Mouse (Mus musculus): ENCODE results near the gene Rrp9. TPM values are rescaled to one million over a fixed set of nuclear protein-coding genes. Genes with fewer than 3 reads are reported as not detected.
A peak's percentile ranks its signal among the peaks of the same experiment; 100 is the strongest.

Gene Rrp9
- polyA plus RNA-seq, 1 experiment from 2014 or later, result 23.3 TPM

DNA sequence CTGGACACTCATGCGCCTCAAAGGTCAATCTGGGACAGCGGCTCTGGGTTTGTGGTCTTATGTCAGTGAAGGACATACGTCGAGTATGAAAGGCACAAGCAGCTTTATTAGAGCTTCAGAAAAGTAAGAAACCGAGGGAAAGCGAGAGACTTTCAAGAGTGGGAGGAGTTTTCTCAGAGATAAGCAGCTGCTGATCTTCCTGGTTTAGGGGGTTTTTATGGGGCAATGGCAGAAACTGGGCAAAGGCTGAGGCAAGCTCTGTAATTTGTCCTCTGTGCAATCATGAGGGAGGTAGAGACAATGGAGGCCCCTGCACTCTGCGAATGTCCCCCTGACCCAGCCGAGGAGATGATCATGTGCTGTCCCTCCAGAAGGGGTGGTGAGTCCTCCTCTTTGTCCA is 44.1 kb downstream of the Rrp9 start:
- 76% methylated on average over 8 of the region's 8 CpGs for WGBS
- ATAC-seq (ENCODE audit: low FRiP score, low TSS enrichment), result no peak
- H3K9me3 ChIP-seq (ENCODE audit: control insufficient read depth, low read length), result no peaks in the 10 kb centered on the region
- no peak for DNase-seq (ENCODE audit: low spot score)
- H3K4me1 ChIP-seq (replicated peaks; ENCODE audit: control insufficient read depth, insufficient read depth), result no peaks in the 10 kb centered on the region
- no peak overlapping the region for H3K4me3 ChIP-seq (ENCODE audit: low read depth, low read length)
- no peak overlapping the region for H3K4me2 ChIP-seq (replicated peaks; ENCODE audit: low read depth)
- H3K9ac ChIP-seq (ENCODE audit: low read length), result no peak overlapping the region
- H3K36me3 ChIP-seq (ENCODE audit: control insufficient read depth, insufficient read depth, low read length), result no peaks in the 10 kb centered on the region
- no peak for TF ChIP-seq EP300 (optimal IDR thresholded peaks at IDR 0.05)
- no peak for TF ChIP-seq CTCF (IDR thresholded peaks at IDR 0.05; ENCODE audit: low read depth)
- no peak overlapping the region for H3K27ac ChIP-seq (replicated peaks)
- H3K27me3 ChIP-seq (ENCODE audit: control insufficient read depth, insufficient read depth, low read length), result no peaks in the 10 kb centered on the region

- DNase-seq (ENCODE audit: low spot score) (peak; percentile 19), ATAC-seq (ENCODE audit: low FRiP score, low TSS enrichment) (no peak)
- H3K4me3 ChIP-seq (ENCODE audit: low read depth, low read length), result no peak overlapping the region
- no peak overlapping the region for H3K27ac ChIP-seq (replicated peaks)
- 25% methylated on average over 3 of the region's 3 CpGs for WGBS
- no peak overlapping the region for H3K4me2 ChIP-seq (replicated peaks; ENCODE audit: low read depth)
- H3K9ac ChIP-seq (ENCODE audit: low read length), result no peak overlapping the region
- no peaks in the 10 kb centered on the region for H3K4me1 ChIP-seq (replicated peaks; ENCODE audit: control insufficient read depth, insufficient read depth)
- no peaks in the 10 kb centered on the region for H3K27me3 ChIP-seq (ENCODE audit: control insufficient read depth, insufficient read depth, low read length)
- no peaks in the 10 kb centered on the region for H3K9me3 ChIP-seq (ENCODE audit: control insufficient read depth, low read length)
- TF ChIP-seq CTCF (IDR thresholded peaks at IDR 0.05; ENCODE audit: low read depth) (peak; percentile 86), EP300 (optimal IDR thresholded peaks at IDR 0.05) (no peak)
- H3K36me3 ChIP-seq (ENCODE audit: control insufficient read depth, insufficient read depth, low read length), result no peaks in the 10 kb centered on the region
Measured at GRCm38 (mm10) chr9:106531833-106532232, 56.1 kb downstream of the Rrp9 start.

GRCm38 (mm10) chr9:106534296-106534695 is 58.5 kb downstream of the Rrp9 start:
- DNase-seq (ENCODE audit: low spot score) (no peak), ATAC-seq (ENCODE audit: low FRiP score, low TSS enrichment) (no peak)
- Histone ChIP-seq H3K36me3 (ENCODE audit: control insufficient read depth, insufficient read depth, low read length) (no peaks in the 10 kb centered on the region), H3K4me1 (replicated peaks; ENCODE audit: control insufficient read depth, insufficient read depth) (no peaks in the 10 kb centered on the region), H3K4me2 (replicated peaks; ENCODE audit: low read depth) (no peak overlapping the region), H3K27ac (replicated peaks) (no peak overlapping the region), H3K4me3 (ENCODE audit: low read depth, low read length) (no peak overlapping the region), H3K27me3 (ENCODE audit: control insufficient read depth, insufficient read depth, low read length) (no peaks in the 10 kb centered on the region), H3K9ac (ENCODE audit: low read length) (no peak overlapping the region), H3K9me3 (ENCODE audit: control insufficient read depth, low read length) (no peaks in the 10 kb centered on the region)
- no peak for TF ChIP-seq CTCF (IDR thresholded peaks at IDR 0.05; ENCODE audit: low read depth)
- TF ChIP-seq EP300 (optimal IDR thresholded peaks at IDR 0.05), result no peak
- WGBS, result 85% methylated on average over 7 of the region's 7 CpGs

DNA sequence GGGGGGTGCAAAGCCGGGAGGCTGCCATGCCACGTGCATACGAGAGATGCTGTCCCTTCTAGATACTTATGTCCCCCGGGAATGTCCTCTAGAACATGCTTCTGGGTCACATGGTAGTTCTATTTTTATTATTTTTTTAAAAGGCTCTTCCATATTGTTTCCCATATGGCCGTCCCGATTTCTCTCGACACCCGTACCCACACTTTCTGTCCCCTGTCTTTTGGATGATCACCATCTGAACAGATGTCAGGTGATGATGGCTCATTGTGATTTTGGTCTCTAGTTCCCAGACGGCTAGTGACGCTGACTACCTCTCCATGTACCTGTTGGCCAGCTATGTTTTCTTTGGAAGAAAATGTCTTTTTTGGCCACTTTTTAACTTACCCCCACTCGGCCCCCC is 59.2 kb downstream of the Rrp9 start:
- no peak overlapping the region for H3K4me3 ChIP-seq (ENCODE audit: low read depth, low read length)
- H3K4me2 ChIP-seq (replicated peaks; ENCODE audit: low read depth), result no peak overlapping the region
- TF ChIP-seq EP300 (optimal IDR thresholded peaks at IDR 0.05), result no peak
- ATAC-seq (ENCODE audit: low FRiP score, low TSS enrichment), result no peak
- H3K27me3 ChIP-seq (ENCODE audit: control insufficient read depth, insufficient read depth, low read length), result no peaks in the 10 kb centered on the region
- WGBS, result 88% methylated on average over 11 of the region's 11 CpGs
- H3K36me3 ChIP-seq (ENCODE audit: control insufficient read depth, insufficient read depth, low read length), result no peaks in the 10 kb centered on the region
- no peak overlapping the region for H3K27ac ChIP-seq (replicated peaks)
- no peaks in the 10 kb centered on the region for H3K4me1 ChIP-seq (replicated peaks; ENCODE audit: control insufficient read depth, insufficient read depth)
- no peak for DNase-seq (ENCODE audit: low spot score)
- no peaks in the 10 kb centered on the region for H3K9me3 ChIP-seq (ENCODE audit: control insufficient read depth, low read length)
- H3K9ac ChIP-seq (ENCODE audit: low read length), result no peak overlapping the region

Other genes starting within 250 kb of the Rrp9 start
- 145 and 152 TPM in 2 replicates for gene Alas1, start 227.3 kb upstream of the Rrp9 start, polyA plus RNA-seq (2015; fragmentation: Nextera tagmentation; extraction: Ambion mirVana)
- 13.0 and 13.3 TPM in 2 replicates for gene Poc1a, start 194.9 kb upstream of the Rrp9 start, polyA plus RNA-seq (2015; fragmentation: Nextera tagmentation; extraction: Ambion mirVana)
- gene Dusp7, start 107.3 kb upstream of the Rrp9 start, polyA plus RNA-seq (2015; fragmentation: Nextera tagmentation; extraction: Ambion mirVana), result 12.3 and 12.7 TPM in 2 replicates
- 810 and 847 TPM in 2 replicates for gene Rpl29, start 46.5 kb upstream of the Rrp9 start, polyA plus RNA-seq (2015; fragmentation: Nextera tagmentation; extraction: Ambion mirVana)
- 20.7 and 23.9 TPM in 2 replicates for gene Acy1, start 37.6 kb upstream of the Rrp9 start, polyA plus RNA-seq (2015; fragmentation: Nextera tagmentation; extraction: Ambion mirVana)
- 39.0 and 46.0 TPM in 2 replicates for gene Abhd14b, start 28.5 kb upstream of the Rrp9 start, polyA plus RNA-seq (2015; fragmentation: Nextera tagmentation; extraction: Ambion mirVana)
- gene Abhd14a, start 28.3 kb upstream of the Rrp9 start, polyA plus RNA-seq (2015; fragmentation: Nextera tagmentation; extraction: Ambion mirVana), result 23.1 and 23.2 TPM in 2 replicates
- 16.8 and 20.3 TPM in 2 replicates for gene Pcbp4, start 22.7 kb upstream of the Rrp9 start, polyA plus RNA-seq (2015; fragmentation: Nextera tagmentation; extraction: Ambion mirVana)
- gene Gpr62, start 10.0 kb upstream of the Rrp9 start, polyA plus RNA-seq (2015; fragmentation: Nextera tagmentation; extraction: Ambion mirVana), result 0.15 and 0.23 TPM in 2 replicates
- gene Parp3, start 986 bp downstream of the Rrp9 start, polyA plus RNA-seq (2015; fragmentation: Nextera tagmentation; extraction: Ambion mirVana), result 5.8 TPM in 2 replicates
- gene Iqcf1, start 24.0 kb downstream of the Rrp9 start, polyA plus RNA-seq (2015; fragmentation: Nextera tagmentation; extraction: Ambion mirVana), result not detected in 2 replicates
- not detected in 2 replicates for gene Iqcf5, start 38.6 kb downstream of the Rrp9 start, polyA plus RNA-seq (2015; fragmentation: Nextera tagmentation; extraction: Ambion mirVana)
- not detected in 2 replicates for gene Iqcf3, start 85.7 kb downstream of the Rrp9 start, polyA plus RNA-seq (2015; fragmentation: Nextera tagmentation; extraction: Ambion mirVana)
- gene Iqcf4, start 95.0 kb downstream of the Rrp9 start, polyA plus RNA-seq (2015; fragmentation: Nextera tagmentation; extraction: Ambion mirVana), result not detected in 2 replicates
- not detected in 2 replicates for gene Iqcf6, start 150.6 kb downstream of the Rrp9 start, polyA plus RNA-seq (2015; fragmentation: Nextera tagmentation; extraction: Ambion mirVana)
- 0.11 TPM in 1 of 2 replicates, not detected in the other for gene Grm2, start 180.1 kb downstream of the Rrp9 start, polyA plus RNA-seq (2015; fragmentation: Nextera tagmentation; extraction: Ambion mirVana)
- 79.7 and 87.8 TPM in 2 replicates for gene Tex264, start 210.0 kb downstream of the Rrp9 start, polyA plus RNA-seq (2015; fragmentation: Nextera tagmentation; extraction: Ambion mirVana)

All from stomach, postnatal 0 days (tissue).